8 mouse cellular contexts compared by ENCODE assay signal in genomic region chr2:112454862-112455564, GRCm38 (mm10). TPM values are rescaled to one million over a fixed set of nuclear protein-coding genes. Genes with fewer than 3 reads are reported as not detected.
DNase-seq lines count a peak whose midpoint lies in the region; ATAC-seq lines count a peak whose summit lies in the region.

Gene Emc7 (plus strand): TSS chr2:112454997.

- peak within 1 kb of the TSS; percentile 84 for H3K9ac ChIP-seq in forebrain, embryonic 11.5 days (ENCODE audit: low read length)
- H3K9ac ChIP-seq in heart, embryonic 16.5 days (ENCODE audit: low read length), result peak within 1 kb of the TSS; percentile 87
- H3K9ac ChIP-seq in liver, embryonic 15.5 days, result peak within 1 kb of the TSS; percentile 84
- H3K9ac ChIP-seq in neural tube, embryonic 12.5 days, result peak within 1 kb of the TSS; percentile 85

- peak; percentile 97 for ATAC-seq in forebrain, embryonic 11.5 days (replicated peaks; ENCODE audit: low FRiP score)
- peak; percentile 98 for ATAC-seq in heart, embryonic 16.5 days (replicated peaks; ENCODE audit: extremely low read depth, insufficient read depth, low FRiP score)
- ATAC-seq in liver, embryonic 15.5 days (ENCODE audit: insufficient read depth), result peak; percentile 99
- peak; percentile 97 for ATAC-seq in neural tube, embryonic 12.5 days (ENCODE audit: low FRiP score, low read depth)

- peak within 1 kb of the TSS; percentile 81 for H3K4me2 ChIP-seq in forebrain, embryonic 11.5 days (ENCODE audit: low read depth, low read length, severe bottlenecking)
- H3K4me2 ChIP-seq in heart, embryonic 16.5 days (ENCODE audit: low read depth, low read length), result peak within 1 kb of the TSS; percentile 89
- peak within 1 kb of the TSS; percentile 78 for H3K4me2 ChIP-seq in liver, embryonic 15.5 days
- H3K4me2 ChIP-seq in neural tube, embryonic 12.5 days (replicated peaks), result peak within 1 kb of the TSS; percentile 73

- H3K27me3 ChIP-seq in forebrain, embryonic 11.5 days (ENCODE audit: control insufficient read depth, insufficient read depth, low read length), result no peaks in the 10 kb centered on the region
- no peaks in the 10 kb centered on the region for H3K27me3 ChIP-seq in heart, embryonic 16.5 days (ENCODE audit: control insufficient read depth, insufficient read depth, low read length)
- H3K27me3 ChIP-seq in liver, embryonic 15.5 days, result no peaks in the 10 kb centered on the region
- no peaks in the 10 kb centered on the region for H3K27me3 ChIP-seq in neural tube, embryonic 12.5 days (replicated peaks)

- peak within 1 kb of the TSS; percentile 81 for H3K4me3 ChIP-seq in forebrain, embryonic 11.5 days (ENCODE audit: low read depth, low read length)
- peak within 1 kb of the TSS; percentile 81 for H3K4me3 ChIP-seq in heart, embryonic 16.5 days (ENCODE audit: low read length)
- peak within 1 kb of the TSS; percentile 83 for H3K4me3 ChIP-seq in liver, embryonic 15.5 days (replicated peaks)
- H3K4me3 ChIP-seq in neural tube, embryonic 12.5 days, result peak within 1 kb of the TSS; percentile 84

- H3K27ac ChIP-seq in forebrain, embryonic 11.5 days (ENCODE audit: low read depth, low read length), result 0 out of 2 replicates have a peak within 1 kb of the TSS, but pooled peaks have one; percentile 18
- H3K27ac ChIP-seq in heart, embryonic 16.5 days (ENCODE audit: low read length), result peak within 1 kb of the TSS; percentile 92
- peak within 1 kb of the TSS; percentile 89 for H3K27ac ChIP-seq in liver, embryonic 15.5 days (replicated peaks)
- H3K27ac ChIP-seq in neural tube, embryonic 12.5 days, result peak within 1 kb of the TSS; percentile 60; the same call in 1 of the 2 replicates

- H3K4me1 ChIP-seq in forebrain, embryonic 11.5 days (replicated peaks; ENCODE audit: control insufficient read depth, insufficient read depth, low read length), result no peaks in the 10 kb centered on the region
- peaks cover 10% of the 10 kb centered on the region for H3K4me1 ChIP-seq in heart, embryonic 16.5 days (ENCODE audit: control insufficient read depth, insufficient read depth, low read length)
- H3K4me1 ChIP-seq in liver, embryonic 15.5 days (replicated peaks), result peaks cover 18% of the 10 kb centered on the region
- peaks cover 8% of the 10 kb centered on the region for H3K4me1 ChIP-seq in neural tube, embryonic 12.5 days

- no peaks in the 10 kb centered on the region; the same call in 1 of the 2 replicates for H3K36me3 ChIP-seq in forebrain, embryonic 11.5 days (ENCODE audit: control insufficient read depth, insufficient read depth, low read length)
- peaks cover 2% of the 10 kb centered on the region for H3K36me3 ChIP-seq in heart, embryonic 16.5 days (ENCODE audit: control insufficient read depth, insufficient read depth)
- H3K36me3 ChIP-seq in liver, embryonic 15.5 days (replicated peaks), result peaks cover 10% of the 10 kb centered on the region
- peaks cover 2% of the 10 kb centered on the region; the same call in 1 of the 2 replicates for H3K36me3 ChIP-seq in neural tube, embryonic 12.5 days

- DNase-seq in CD8-positive naive resting alpha-beta T cell, adult 2 months (ENCODE audit: low read depth in 2 of 2, low spot score in 2 of 2), result peak; percentile 93 to 95
- DNase-seq in c-Kit-positive CD71-negative TER-119-negative erythroid progenitor cells, embryonic 14.5 days (ENCODE audit: low read depth), result peak; percentile 86
- peak; percentile 97 for DNase-seq in forebrain, embryonic 11.5 days (ENCODE audit: low spot score)
- peak; percentile 97 to 99 for DNase-seq in kidney, postnatal 36 days
- peak; percentile 96 for DNase-seq in telencephalon, adult 2 months (ENCODE audit: low read depth, low spot score)

- H3K9me3 ChIP-seq in forebrain, embryonic 11.5 days (ENCODE audit: control insufficient read depth, low read length), result no peaks in the 10 kb centered on the region
- H3K9me3 ChIP-seq in heart, embryonic 16.5 days (replicated peaks; ENCODE audit: control insufficient read depth, low read length), result no peaks in the 10 kb centered on the region
- H3K9me3 ChIP-seq in liver, embryonic 15.5 days (replicated peaks), result no peaks in the 10 kb centered on the region
- no peaks in the 10 kb centered on the region for H3K9me3 ChIP-seq in neural tube, embryonic 12.5 days

- under 1% methylated on average over 49 of the region's 49 CpGs for WGBS in forebrain, embryonic 11.5 days
- WGBS in heart, embryonic 16.5 days, result under 1% methylated on average over 49 of the region's 49 CpGs
- under 1% methylated on average over 49 of the region's 49 CpGs for WGBS in liver, embryonic 15.5 days (ENCODE audit: insufficient replicate concordance)
- under 1% methylated on average over 49 of the region's 49 CpGs for WGBS in neural tube, embryonic 12.5 days

RNA-seq across cellular contexts. Expression of gene Emc7, which starts in this region (rescaled TPM):
- polyA plus RNA-seq in forebrain, embryonic 11.5 days (2014; fragmentation: Nextera tagmentation; extraction: Ambion mirVana), result 9.9 and 11.6 TPM in 2 replicates
- polyA plus RNA-seq in heart, embryonic 16.5 days (2015; fragmentation: Nextera tagmentation; extraction: Ambion mirVana), result 18.3 and 19.2 TPM in 2 replicates
- polyA plus RNA-seq in liver, embryonic 15.5 days (2015; fragmentation: Nextera tagmentation; extraction: Ambion mirVana), result 12.9 and 13.4 TPM in 2 replicates
- 13.8 and 14.6 TPM in 2 replicates for polyA plus RNA-seq in neural tube, embryonic 12.5 days (2016; fragmentation: Nextera tagmentation; extraction: Ambion mirVana)

Comparison
In these comparisons a context has a peak if more than half of its experiments do, and no peak if none do; other contexts are left out.
1. Peak in every context shown above with its lines: DNase-seq, ATAC-seq, H3K4me3 ChIP-seq and H3K27ac ChIP-seq.
2. H3K27ac ChIP-seq: peak in every context shown above with its lines; median percentile 92 in heart, embryonic 16.5 days; 89 in liver, embryonic 15.5 days; 60 in neural tube, embryonic 12.5 days; 18 in forebrain, embryonic 11.5 days.